Mouse (Mus musculus) induced T-regulatory cell, adult 2 months (primary cell): Measurements from ENCODE around the gene Dicer1.

Source experiments
- DNase-seq: peaks from one replicate; pipeline ENCODE4 v3.0.0-alpha.2; 2012; ENCODE audit warnings: low read depth

Gene Dicer1

DNA sequence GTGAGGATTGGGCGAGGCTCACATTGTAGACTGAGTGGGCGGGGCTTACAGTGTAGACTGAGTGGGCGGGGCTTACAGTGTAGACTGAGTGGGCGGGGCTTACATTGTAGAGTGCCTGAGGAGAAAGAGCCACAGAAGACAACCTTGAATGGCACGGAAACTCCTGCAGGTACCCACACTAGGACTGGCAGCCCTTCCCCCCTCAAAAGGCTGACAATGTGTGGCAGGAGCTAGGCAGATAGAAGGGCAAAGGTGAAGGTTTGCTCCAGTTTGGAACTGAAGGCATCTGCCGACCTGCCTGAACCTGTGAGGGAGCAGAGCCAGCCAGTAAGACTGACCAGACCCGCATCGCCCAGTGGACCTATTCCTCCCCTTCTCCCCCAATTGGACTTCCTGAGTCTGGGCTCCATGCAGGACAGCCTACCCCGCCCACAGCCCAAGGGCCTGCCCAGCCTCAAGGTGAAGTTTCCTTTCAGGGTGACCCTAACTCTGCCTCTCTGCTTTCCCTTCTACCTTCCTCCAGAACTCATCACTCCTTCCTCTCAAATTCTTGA lies 74.3 kb downstream of the Dicer1 start:
- peak; percentile 6 for DNase-seq

DNA sequence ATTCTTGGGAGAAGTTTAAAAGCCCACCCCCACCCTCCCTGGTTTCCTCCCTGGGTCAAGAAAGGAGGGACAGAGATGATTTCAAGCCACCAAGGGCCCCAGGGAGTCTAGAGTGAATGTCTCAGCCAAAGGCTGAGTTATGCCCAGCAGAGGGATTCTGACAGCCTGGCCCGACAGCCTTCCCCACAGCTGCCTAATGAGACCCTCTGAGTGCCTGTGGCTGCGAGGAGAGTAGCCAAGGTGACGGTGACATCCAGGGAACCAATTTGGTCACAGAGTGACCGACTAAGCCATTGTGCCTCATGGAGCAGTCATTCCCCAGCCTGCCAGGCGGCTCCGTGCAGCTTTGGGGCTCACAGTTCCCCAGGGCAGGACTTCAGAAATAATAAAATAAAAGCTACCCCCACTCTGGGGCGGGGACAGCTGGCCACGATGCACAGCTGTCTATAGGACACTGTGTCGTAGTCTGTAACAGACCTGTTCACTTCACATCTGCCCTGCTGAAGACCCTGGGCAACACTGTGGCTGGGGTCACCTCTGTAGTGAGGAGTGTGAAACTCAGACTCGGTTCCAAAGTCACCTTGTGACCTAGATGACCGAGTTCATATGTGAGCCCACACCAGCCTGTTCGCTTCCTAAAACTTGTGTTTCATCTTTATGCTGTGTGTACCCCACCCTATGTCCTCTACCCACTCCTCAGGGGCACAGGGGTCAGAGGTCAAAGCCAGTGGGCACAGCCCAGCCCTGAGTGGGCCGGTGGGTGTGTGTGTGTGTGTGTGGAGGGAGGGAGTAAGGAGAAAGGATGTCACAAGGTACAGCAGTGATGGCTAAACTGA lies 75.0 kb downstream of the Dicer1 start:
- DNase-seq, result no peak

DNA sequence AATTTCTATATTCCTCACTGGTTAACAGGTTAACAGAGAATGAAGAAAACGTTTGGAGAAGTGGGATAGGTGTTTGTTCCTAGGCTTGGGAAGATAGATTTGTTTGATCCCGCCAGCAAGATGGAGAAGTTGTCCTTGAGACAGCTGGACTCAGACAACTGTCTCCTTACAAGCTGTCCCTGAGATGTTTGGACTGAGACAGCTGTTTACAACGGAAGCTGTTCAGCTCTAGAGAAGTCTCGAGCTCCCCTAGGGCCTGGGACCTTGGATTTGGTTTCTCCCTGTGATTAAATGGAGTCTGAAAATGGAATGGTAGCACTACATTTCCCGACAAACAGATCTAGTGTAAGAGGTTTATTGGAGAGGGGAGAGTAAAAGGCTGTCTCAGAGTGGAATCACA lies 78.8 kb downstream of the Dicer1 start:
- DNase-seq, result no peak

DNA sequence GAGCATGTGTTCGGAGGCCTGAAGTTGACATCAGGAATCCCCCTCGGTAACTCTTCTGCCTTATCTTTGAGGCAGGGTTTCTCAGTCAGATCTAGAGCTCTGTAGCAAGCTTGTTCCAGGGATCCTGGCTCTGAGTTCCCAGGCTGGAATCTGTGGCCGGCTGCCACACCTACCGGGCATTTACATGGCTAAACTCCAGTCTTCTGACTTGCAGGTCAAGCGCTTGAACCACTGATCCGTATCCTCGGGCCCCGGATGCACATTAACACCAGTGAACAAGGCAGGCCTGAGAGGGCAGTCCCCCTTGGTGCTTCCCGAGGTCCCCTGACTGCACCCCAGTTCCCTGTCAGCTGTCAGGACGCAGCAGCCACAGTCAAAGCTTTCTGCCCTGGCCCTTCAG lies 79.3 kb downstream of the Dicer1 start:
- no peak for DNase-seq

DNA sequence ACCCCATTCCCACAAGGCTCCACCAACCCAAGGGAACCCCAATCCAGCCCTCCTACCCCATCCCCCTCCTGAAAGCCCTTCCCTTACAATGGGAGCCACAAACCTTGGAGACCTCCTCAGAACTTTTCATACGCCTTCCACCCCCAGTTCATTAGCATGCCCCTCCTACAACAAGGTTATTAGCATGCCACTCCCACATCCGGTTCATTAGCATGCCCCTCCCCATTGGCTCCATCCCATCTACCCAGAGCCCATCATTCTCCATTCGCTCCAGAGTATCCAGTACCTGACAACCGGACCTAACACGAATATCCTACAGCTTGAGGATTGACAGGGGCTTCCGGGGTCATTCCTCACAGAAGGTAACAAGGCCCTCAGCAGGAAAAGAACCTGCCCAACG lies 83.9 kb downstream of the Dicer1 start:
- DNase-seq, result no peak

DNA sequence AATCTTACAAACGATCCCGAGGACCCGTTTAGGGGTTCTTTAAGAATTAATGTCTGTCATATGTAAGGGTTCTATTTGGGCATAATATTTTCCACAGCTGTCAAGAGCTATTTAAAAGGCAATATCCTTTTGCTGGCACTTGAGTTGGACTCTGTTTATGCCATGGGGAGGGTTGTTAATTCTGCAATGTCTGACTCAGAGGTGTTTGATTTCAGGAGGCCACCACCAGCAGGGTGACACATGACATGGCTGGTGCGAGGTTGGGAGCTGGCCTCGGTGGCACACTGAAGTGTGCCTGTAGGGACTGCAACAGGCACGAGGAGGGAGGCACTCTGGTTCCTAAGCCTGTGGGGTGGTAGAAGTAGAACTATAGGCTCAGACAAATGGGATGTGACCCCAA lies 85.8 kb downstream of the Dicer1 start:
- no peak for DNase-seq

DNA sequence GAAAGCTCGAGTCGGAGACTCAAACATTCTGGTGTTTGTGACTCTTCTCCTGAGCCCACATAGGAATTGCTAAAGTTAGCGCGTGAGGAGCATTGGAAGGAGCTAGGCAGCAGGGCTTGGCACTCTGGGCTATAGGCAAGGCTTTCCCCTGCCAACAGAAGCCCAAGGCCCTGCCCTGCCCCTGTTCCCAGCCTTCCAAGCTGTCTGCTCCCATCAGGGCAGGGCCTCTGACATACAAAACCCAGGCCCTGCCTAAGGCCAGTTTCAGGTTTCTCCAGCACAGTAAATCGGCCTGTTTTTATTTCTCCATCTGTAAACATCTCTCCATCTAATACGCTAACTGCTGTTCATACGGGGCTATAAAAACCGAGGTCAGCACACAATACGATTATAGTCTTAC lies 86.2 kb downstream of the Dicer1 start:
- no peak for DNase-seq

DNA sequence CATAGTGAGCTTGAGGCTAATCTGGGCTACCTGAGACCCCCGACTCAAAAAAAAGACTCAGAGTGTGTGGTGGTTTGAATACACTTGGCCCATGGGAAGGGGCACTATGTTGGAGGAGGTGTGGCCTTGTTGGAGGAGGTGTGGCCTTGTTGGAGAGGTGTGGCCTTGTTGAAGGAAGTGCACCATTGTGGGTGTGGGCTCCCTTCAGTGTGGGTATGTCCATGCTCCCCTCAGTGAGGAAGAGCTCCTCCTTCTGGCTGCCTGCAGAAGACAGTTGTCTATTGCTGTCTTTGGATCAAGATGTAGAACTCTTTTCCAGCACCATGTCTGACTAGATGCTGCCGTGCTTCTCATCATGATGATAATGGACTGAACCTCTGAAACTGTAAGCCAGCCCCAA lies 95.6 kb downstream of the Dicer1 start:
- DNase-seq, result no peak

DNA sequence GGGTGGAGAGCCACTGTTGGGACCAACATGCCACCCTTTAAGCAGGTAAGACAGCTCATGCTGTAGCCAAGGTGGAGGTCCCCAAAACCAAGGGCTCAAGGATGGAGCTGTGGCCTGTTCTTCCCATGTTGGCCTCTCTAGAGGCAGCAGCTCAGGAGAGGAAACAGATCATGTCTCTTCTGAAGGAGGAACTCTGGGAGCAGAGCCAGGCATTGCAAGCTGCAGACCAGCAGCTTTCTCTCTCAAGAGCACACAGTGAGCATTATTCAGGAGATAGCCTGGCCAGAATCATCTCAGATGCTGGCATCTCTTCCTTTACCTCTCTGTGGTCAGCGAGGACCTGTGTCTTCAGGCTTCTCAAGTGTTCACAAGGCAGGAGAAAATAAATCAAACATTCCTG lies 96.7 kb downstream of the Dicer1 start:
- no peak for DNase-seq

DNA sequence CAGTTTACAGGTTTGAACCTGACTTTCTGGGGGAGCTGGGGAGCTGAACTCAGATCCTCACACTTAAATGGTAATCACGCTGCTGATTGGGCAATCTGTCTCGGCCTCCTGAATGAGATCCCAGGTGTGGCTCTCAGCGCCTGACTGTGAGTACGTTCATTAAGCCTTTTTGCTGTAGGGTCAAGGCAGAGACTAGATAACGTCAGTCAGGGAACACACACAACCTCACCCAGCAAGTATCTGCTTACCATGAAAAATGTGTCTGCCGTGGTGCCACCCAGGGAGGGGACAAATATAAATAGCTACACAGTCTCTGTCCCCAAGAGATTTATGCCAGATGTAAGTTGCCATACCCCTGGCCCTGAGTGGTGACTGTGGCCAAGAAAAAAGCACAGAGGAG lies 99.7 kb downstream of the Dicer1 start:
- no peak for DNase-seq

DNA sequence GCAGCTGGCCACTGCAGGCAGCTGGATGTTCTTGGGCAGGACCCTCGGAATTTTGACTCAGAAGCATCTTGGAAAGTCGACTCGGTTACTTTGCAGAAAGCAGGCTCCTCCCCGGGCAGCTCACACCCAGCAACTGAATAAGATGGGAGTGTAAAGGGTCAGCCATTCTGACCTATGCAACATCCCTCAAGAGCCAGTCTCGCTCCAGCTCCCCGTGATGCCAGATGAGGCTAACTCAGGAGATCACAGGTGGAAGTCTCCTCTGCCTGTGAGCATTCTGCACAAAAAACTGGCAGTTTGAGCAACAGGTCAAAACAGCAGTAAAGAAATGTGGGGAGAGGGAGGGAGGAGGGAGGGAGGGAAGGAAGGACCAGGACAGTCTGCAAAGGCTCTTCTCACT lies 100.5 kb downstream of the Dicer1 start:
- no peak for DNase-seq

DNA sequence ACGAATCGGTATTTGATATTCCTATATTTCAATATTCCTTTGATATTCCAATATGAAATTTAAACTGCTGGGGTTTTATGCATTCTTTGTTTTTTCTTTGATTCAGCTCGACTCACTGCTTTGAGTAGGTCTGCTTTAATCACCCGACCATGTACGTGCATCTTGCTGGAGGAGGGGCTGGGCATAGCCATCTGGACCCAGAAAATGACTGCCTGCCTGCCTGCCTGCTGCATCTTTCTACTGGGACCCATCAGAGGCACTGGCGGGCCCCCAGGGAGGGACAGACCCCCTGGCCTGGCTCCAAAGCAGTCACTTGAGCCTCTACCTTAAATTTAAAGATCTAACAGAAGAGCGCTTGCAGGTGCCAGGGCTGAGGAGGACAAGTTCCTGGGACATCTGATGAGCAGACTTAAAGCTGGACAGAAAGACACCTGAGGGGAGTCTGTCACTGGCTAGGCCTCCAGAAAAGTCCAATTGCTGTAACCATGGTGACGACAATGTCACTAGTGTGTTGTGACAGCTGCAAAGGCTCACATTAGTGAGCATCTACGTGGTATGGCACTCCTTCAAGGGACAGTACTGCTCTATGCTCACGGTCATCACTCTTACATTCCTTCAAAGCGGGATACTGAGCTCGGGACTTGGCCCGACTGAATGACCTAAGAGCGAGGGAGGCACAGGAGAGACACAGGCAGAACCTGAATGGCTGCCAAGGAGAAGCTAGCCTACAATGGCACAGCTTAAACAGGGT lies 101.1 kb downstream of the Dicer1 start:
- DNase-seq, result no peak

DNA sequence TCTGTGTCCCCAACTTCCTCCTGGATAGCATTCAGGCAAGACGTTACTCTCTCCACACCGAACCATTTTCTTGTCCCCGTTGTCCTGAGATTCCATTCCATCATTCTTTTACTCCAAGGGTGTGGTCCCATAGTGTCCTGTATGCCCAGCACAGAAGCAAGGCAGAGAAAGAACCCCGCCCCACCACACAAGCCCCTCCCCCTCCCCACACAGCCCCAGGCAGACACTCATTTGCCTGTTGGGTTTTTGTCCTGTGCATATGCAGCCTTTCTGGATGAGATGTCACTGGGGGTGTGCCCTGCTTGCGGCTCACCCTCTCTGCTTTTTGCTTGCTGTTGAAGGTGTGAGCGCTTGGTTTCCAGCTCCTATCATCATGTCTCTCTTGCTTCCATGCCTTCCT lies 103.4 kb downstream of the Dicer1 start:
- no peak for DNase-seq

DNA sequence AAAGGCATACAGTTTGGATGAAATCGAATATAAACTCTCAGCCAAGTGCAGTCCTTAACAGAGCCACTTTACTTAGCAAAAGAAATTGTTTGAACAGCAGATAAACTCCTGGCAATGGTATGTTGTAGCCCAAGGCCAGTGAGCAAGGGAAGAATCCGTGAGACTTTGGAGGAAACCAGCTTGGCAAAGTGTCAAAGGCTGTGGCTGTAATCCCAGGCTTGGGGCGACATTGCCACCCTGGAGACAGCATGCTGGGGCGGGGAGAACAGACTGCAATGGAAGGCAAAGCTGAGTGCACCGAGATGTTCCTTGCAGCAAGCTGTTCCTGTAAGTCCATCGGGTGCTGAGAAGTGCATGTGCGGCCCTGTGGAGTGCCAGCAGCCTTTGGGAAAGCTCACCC lies 109.4 kb downstream of the Dicer1 start:
- DNase-seq, result no peak

DNA sequence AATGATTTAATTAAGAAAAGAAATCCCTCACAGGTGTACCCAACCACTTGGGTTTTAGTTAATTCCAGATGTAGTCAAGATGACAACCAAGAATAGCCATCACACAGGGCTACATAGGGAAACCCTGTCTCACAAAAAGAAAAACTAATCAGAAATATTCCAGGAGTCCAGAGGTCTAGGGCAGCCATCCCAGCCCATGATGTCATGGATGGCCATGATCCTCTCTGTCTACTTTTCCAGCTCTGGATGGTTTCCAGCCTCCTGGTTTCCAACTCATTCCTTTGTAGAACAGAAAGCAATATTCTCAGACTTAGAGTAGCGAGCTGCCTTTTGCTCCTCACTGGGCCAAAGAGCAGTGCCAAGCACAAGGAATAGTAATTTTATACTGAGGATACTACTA lies 110.8 kb downstream of the Dicer1 start:
- DNase-seq, result no peak

DNA sequence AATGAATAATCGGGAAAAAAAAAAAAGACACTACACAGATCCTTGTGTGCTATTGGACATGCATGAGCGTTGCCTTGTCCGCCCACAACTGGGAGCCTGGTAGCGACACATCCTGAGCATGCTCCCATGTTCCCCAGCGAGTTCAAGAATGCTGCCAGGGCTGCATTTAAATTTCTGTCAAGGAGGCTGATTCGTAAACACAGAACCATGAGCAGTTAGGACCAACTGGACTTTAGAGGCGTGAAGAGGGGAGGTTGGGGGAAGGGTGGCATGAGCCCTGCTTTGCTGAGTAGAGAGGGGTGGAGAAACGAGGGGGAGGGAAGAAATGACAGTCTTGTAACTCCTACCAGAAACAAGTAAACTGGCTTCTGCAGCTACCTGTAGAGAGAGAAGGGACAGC lies 113.6 kb downstream of the Dicer1 start:
- no peak for DNase-seq
